Mouse (Mus musculus) layer of hippocampus, postnatal 14 days (tissue): ENCODE measurements around the gene I830077J02Rik. TPM values are rescaled to one million over a fixed set of nuclear protein-coding genes. Genes with fewer than 3 reads are reported as not detected.
A peak's percentile ranks its signal among the peaks of the same experiment; 100 is the strongest.

Experiments
- DNase-seq, 2 experiments: peaks; one replicate each; pipeline ENCODE4 v3.0.0; 2021 to 2022; ENCODE audit warnings: low spot score in 2 of 2, mixed read lengths in 1 of 2
- long read RNA-seq, 2 experiments: library from polyadenylated mRNA; stranded (forward); transcript quantifications; one replicate each; pipeline ENCODE4 v2.0.0; 2021
- total RNA-seq, 2 experiments: library from RNA; stranded (reverse); gene quantifications; 2 replicates each; pipeline ENCODE4 v1.2.3; 2021

The I830077J02Rik gene
- total RNA-seq: under 1 TPM; 0.55 to 0.86 TPM
- long read RNA-seq, experiment 1: 0 reads
- long read RNA-seq, experiment 2: 0 reads

DNA sequence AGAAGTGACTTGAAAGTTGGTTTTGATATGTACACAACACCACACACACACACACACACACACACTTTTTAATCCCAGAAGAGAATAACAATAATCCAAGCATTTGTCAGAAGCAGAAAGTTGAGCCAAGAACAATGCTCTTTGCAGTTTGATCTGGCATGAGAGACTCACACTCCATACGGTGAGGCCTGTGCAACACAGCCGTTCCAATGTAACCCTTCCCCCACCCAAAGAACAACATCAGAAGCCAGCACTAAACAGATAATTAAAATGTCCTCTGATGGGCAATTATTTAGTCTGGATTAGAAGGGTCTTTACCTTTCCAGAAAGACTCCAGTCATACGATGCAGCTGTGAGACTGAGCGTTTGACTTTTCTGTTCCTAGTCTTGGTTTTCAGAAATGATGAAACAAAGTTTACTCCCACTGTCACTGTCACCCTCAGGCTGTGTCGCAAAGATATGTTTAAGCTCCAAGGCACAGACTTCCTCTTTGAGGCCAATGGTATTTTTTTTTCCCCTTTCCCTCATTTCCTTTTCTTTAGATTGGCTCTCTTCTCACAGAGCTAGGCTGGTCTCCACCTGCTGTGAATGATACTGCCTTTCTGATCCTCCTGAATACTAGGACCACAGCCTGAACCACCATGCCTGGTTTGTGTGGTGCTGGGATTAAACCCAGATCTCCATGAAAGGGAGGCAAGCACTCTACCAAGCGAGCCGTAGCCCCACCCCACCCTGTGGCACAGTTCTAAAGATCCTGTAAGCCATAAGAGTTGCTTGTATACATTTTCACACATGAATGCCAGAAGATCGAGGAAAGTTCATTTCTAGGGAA, at the start of gene I830077J02Rik:
Gene I830077J02Rik, minus strand, starts transcription at position 425 of the 832 bp plus-strand sequence.
- DNase-seq: no peak

DNA sequence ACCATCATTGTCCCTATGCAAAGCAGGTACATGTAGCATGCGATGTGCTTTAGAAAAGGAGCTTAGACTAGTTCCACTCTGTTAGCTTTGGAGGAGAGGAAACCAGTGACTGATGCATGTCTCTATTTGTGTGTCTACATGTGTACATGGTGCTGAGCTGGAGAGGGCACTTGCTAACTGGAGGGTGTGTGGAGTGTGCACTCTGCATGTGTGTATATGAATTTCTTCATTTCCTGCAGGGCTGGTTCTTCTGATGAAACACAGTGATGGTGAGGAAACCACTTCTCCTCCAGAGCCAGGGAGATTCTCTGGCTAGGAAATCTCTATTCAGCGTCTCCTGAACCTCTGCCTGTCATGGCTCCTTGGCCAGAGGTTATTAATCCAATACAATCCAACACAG, 41.7 kb upstream of the I830077J02Rik start:
- no peak for DNase-seq

DNA sequence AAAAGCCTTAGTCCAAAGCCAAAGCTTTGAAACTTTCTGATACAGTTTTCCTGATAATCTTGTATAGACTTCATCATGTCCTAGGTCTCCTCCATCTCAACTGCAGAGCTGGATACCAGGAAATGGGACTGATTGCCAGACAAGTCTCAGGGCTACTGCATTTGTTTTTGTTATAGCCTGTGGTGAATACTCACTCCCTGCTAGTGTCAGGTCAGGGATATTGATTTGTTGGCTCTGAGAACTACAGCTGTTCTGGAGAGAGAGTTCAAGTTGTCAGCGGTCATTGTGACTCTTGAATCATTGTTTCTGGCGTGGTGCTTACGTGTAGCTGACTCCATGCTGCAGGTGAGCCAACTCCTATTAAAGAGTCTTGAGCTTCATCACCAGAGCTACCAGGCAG, 40.9 kb upstream of the I830077J02Rik start, which contains the start of gene Ovgp1:
Gene Ovgp1, plus strand, starts transcription at position 301 of the 400 bp plus-strand sequence.
- DNase-seq: no peak

DNA sequence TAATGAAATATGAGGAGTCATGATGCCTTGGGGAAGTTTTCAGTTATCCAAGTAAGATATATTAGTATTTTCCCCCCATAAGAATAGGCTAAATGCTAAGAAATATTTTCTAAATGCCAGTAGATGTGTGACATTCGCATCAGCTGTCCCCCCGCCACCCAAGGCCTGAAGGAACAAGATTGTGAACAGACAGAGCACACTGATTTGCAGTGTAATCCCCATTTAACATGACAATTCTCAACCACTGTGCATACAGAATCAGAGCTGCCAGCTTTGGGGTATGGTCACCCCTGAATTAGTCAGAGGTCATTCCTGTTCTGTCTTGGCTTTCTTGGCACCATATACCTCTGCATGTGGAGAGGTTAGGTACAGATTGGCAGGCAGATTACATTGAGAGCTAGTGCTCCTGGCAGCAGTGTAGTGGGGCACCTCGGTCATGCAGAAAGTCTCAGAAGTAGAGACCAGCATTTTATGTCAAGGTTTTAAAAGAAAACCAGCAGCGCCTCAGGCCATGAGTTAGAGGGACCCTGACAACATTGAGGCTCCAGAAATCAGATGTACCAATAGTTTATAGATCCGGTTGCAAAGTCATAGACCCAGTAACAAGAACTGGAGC, 39.5 kb upstream of the I830077J02Rik start:
- no peak for DNase-seq

DNA sequence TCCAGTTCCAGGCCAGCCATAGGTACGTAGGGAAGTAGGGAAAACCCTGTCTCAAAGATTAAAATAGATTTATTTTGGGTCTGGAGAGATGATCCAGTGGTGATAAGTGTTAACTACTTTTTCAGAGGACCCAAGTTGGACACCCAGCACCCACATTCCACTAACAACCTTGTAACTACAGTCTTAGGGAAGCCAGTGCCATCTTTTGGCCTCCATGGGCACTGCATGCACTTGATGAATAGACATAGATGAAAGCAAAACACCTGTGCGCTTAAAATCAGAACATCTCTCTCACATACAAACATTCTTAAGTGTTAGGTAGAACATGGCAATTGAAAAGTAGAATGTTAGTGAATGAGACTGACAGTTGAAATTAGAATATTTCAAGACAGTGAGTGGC, 28.2 kb upstream of the I830077J02Rik start:
- no peak for DNase-seq

DNA sequence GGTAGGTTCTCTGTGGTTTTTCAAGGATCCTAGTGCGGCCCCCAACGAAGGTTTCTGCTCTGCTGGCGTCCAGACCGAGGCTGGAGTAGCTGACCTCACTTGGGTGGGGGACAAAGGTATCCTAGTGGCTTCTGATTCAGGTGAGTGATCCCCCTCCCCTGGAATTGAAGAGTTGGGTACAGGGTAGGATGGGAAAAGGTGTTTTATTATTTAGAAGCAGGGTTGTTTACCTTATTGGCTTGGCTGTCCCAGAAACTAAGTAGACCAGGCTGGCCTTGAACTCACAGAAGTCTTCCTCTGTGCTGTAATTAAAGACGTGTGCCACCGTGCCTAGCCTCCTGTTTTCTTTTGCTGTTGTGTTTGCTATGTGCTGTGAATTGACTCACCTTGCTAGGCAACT, 27.5 kb upstream of the I830077J02Rik start, which contains the start of gene Atp5f1:
Gene Atp5f1, minus strand, starts transcription at position 101 of the 400 bp plus-strand sequence.
- no peak for DNase-seq

DNA sequence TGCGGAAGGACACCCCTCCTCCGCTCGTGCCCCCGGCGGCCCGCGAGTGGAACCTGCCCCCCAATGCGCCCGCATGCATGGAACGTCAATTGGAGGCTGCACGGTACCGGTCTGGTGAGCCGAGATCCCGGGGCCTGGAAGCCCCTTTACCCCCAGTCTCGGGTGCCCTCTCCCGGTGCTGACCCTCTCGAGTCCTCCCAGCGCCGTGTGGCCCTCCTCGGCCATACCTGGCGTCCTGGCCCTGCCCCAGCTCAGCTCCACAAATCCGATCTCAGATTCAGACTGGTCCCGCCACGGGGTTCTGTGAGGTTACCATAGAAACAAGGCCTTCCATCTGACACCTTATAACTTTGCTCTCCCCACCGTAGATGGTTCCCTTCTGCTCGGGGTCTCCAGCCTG, 27.1 kb upstream of the I830077J02Rik start:
- DNase-seq: no peak

DNA sequence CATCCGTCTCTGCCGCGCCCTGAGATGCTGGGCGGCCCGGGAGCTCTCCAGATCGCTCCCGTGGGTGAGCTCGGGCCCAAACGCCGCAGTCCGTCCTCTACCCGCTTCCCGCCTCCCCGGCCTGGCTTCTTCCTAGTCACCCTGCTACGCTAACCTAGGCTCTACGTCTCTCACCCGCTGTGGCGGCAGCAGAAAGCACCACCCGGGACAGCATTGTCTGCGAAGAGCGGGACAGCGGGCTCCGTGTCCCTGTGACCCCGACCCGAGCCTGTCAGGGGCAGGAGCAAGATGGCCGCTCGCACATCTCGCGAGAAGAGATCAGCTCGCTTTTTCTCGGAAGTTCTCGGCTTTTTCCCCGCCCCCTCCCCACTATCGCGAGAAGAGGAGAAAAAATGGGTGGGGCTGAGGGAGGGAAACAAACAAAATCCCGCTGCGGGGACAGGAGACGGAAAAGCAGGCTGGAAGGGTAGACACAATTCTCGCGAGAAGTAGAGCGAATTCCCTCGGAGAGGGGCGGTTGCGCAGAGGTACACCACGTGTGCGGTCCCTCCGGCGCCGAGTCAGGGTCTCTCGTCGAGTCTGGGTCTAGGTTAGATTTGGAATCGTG, 26.6 kb upstream of the I830077J02Rik start, which contains the start of gene Wdr77:
Gene Wdr77, plus strand, starts transcription at position 396 of the 607 bp plus-strand sequence.
- peak; percentile 95 to 97 for DNase-seq

DNA sequence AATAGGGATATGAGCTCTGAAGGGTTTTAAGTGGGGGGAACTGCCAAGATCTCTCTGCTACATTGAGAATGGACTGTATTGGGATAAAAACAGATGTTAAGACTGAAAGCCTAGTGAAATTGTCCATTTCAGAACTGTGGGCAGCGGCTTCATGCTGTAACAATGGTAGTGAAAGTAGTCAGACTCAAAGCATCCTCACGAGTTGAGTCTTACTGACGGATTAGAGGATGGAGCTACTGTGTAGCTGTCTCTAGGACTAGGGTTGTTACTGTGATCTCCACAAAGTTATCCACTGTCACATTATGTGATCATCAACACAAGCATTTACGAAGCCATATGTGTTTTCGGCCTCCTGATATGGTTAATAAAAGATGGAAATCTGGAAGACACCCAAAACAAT, 25.7 kb upstream of the I830077J02Rik start:
- no peak for DNase-seq

DNA sequence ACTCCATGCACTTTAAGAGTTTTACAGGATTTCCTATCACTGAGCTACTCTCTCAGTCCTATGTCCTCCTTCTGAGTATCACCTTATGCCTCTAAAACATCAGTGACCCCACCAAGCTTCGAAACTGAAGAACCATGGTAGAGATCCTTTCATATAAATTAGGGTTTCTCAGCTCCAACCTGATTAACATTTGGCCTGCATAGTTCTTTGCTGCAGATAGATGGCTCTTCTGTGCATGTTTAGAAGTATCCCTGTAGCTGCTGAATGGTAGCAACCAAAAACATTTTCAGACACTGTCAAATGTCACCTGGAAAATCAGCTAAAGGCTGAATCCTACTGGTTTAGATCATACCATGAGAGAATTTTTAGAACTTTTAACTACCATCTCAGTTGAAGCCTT, 24.8 kb upstream of the I830077J02Rik start:
- DNase-seq: no peak

DNA sequence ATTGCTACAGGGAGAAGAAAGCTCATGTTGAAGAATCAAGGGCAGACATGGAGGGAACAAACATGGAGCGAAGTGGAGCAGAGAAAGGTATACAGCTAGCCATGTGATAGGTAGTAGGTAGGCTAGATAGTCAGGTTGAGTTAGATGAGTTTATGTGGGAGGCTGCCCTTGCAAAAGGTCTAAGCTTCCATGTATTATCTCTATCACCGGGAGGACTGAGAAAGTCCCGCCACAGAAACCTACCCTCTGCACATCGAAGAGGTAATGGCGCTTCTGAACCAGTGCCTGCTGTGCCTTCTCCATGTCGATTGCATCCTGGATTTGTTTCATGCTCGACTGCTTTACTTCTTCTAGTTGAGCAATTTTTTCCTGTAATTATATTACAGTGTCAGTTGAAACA, 18.9 kb upstream of the I830077J02Rik start:
- DNase-seq: no peak

DNA sequence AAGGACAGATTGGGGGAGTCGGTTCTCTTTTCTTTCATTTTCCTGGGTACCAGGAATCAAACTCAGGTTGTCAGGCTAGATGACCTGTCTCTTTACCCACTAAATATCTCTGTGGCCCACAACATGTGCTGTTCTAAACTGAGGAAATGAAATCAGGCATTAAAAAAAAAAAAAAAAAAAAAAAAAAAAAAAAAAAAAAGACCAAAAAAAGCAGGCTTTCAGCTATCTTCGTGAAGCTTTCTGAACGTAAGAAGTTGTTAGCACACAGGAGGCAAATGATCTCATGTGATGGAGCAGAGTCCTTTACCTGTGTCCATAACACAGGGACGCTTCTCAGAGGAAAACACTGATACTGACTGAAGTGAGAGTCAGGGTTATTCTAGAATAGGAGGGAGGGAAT, 3.6 kb upstream of the I830077J02Rik start:
- no peak for DNase-seq

DNA sequence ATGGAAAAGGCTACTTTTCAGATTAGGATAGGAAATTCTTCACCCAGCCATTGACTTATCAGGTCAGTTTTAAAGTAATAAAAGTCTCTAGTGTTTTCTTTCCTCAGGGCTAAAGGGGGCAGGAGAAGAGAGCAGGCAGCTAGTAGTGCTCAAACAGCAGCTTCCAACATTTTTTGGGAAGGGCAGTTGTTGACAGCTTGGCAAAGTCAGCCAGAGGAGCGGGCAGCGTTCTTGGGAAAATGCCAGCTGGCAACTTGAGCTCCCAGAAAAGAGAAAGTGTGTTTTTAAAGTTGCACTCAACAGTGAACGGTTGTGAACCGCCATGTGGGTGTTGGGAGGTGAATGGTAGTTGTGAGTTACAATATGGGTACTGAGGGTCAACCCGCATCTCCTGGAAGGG, 2.6 kb upstream of the I830077J02Rik start:
- DNase-seq: peak in 1 of 2 experiments; percentile 25

DNA sequence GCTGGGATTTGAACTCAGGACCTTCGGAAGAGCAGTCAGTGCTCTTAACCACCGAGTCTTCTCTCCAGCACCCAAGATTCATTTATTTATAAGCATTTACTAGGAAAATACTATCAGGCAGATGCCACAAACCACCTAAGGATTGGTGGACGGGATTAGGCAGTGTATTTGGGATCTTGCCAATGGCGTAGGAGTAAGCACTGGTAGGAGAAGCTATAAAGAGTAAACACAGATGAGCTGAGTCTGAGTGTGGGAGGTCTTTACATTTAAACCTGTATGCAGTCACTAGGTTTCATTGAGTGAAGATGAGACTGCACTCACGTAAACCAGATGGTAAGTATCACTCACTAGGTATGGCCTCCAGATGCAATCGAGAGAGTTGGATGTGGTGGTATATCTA, 1.5 kb upstream of the I830077J02Rik start:
- DNase-seq: no peak

DNA sequence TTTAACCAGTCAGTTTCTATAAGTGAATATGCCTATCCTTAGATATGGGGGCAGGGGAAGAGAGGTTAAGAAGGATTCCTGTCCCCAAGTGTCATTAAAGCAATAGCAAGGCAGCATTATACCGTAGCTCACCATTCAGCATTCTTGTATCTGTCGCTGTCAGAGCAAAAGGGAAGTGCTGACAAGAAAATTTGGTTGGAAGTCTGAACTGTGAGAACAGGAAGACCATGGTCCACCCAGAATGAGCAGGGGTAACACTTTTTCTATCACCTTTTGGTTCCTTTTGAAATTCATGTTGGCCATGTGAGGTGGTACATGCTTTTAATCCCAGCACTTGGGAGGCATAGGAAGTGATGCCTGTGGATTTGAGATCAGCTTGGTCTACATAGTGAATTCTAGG, 1.4 kb downstream of the I830077J02Rik start:
- DNase-seq: no peak

DNA sequence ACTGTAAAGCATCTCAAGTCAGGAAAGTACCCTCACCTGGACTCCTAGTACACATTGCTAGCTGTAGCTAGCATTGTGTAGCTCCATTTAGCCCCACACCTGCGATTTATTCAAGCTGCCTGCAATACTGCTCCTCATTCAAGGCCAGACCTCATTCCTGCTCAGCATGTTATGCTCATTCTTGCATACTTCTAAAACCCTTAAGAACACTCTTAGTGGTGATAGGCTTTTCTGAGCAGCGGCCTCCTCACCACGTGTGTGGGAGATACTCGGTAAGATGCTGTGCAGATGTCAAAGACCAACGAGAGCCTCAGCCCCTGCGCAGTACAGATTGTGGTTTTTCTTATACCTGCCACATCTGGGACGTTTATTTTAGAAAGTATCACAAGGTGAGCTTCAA, 2.6 kb downstream of the I830077J02Rik start:
- DNase-seq: no peak

DNA sequence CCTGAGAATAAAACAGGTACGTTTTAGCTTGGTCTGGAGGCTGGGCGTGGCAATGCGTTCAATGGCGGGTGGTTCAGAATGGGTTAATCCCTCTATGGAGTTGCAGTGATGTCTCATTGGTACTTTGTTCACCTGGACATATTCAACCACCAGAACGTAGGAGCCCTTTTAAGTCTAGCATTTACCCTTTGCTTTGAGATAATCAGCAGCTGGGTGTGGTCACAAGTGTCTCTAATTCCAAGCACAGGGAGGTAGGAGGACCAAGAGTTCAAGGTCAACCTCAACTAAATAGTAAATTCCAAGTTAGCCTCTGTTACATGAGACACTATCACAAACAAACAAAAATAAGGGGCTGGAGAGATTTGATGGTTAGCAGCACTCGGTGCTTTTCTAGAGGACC, 3.7 kb downstream of the I830077J02Rik start:
- DNase-seq: no peak

DNA sequence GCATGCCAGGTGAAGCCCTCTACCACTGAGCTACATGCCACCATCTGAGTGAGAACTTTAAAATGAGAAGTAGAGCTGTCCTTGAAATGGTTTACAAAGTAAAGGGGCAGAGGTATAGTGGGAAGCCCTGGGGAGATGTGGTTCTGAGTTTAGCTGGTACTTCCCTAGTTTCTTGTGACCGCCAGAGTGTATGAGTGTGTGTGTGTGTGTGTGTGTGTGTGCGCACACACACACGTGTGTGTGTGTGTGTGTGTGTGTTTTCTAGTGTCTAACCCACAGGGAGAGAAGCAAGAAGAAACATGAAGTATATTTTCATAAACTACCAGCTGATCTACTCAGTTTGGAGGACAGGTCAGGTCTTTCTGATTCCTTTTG, 4.3 kb downstream of the I830077J02Rik start:
- DNase-seq: no peak

DNA sequence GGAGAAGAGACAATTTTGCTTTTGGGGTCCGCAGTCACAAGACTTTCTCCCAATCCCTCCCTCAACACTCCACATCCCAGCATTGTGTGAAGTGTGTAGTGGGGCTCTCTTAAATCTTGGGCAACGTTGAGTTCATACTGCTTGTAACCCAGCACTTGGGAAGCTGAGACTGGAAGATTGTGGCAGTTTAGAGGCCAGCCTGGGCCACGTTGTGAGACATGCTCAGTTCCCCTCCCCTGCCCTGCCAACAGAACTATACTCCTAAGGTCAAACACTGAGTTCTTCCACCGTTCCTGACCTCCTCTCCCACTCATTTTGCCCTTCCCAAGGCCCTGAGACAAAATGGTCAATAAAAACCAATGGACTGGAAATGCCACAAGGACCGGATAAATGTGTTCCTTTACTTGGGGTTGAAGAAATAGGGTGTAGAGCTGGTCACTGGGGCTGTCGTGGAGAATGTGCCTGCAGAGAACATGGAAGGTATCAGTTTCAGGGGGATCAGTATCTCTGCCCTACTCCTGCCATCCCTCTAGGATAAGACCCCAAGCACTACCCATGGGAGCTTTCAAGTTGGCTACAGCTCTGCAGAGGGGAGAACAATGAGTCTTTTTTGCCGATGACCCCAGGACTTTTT, 4.8 kb downstream of the I830077J02Rik start:
- DNase-seq: no peak

DNA sequence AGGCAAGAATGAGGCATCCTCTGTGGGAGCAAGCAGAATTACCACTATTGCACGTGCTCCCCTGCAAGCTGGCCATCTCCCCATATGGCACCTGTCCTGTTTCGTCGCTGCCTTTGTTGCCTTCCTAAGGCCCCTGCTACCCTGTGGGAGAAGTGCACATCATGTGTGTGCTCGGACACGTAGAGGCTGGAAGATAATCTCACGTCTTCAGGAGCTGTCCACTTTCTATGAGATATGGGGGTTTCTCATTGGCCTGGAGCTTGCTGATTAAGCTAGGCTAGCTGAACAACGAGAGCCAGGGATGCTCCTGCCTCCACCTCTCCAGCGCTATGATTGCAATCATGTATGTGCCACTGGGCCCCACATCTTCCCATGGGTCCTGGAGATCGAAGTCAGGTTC, 7.8 kb downstream of the I830077J02Rik start:
- DNase-seq: no peak

DNA sequence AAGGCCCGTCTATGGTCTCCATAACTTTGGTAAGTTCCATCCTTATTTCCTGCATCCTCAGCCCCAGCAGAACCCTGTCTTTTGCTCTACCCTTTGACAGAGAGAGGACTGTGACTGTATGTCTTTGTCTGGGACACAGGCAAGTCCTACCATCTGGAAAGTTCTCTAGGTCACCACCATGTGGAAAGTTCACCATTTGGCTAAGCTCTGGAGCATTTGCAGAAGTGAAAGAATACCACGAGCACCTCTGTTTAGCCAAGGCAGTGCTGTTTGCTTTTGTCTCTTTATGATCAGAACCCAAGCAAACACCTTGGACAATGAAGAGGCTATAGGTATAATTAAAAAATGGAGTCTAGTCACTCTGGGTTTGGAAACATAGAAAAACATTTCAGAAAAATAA, 10.5 kb downstream of the I830077J02Rik start:
- no peak for DNase-seq
